In the genomic region with DNA sequence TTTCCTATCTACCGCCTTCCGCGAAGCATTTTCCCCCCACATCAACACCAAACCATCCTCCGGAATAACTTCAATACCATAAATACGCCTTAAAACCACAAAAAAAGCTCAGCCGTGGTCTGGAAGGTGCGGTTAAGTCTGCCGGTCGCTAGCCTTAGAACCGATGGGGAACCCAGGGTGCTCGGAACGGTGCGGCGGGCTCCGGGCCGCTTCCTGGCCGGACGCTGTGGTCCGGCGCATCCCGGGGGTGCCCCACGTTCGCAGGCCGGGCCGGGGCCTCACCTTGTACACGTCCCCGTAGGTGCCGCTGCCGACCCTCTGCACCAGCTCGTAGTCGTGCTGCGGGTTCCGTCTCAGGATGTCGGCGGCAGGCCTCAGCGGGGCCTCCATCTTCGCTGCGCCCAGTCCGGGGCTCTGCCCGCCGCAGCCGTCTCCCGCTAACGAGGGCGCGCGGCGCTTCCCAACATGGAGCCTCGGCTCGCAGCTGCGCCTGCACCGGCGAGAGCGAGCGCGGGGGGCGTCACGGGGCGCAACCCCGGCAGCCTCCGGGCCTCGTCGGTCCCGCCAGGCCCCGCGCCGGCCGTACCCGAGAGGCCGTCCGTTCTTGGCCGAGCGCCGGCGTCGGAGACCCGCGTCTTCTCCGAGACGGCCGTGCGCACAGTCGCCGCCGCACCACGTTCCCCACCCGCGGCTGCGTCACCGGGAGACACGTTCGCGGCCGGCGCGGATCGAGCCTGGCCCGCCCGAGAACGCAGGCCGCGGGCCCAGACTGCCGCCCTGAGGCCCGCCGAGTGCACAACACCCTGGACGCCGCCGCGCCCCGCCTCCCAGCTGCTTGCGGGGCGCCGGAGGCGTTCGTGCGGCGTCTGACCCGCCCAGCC, we compare ENCODE assay signal across 8 mouse cellular contexts. TPM values are rescaled to one million over a fixed set of nuclear protein-coding genes. Genes with fewer than 3 reads are reported as not detected.
A peak's percentile ranks its signal among the peaks of the same experiment; 100 is the strongest.
DNase-seq lines count a peak whose midpoint lies in the region; ATAC-seq and TF ChIP-seq lines count a peak whose summit lies in the region.

A gene (plus strand): TSS at position 244 of the 881 bp plus-strand sequence.
A gene (minus strand): TSS at position 830 of the 881 bp plus-strand sequence.

- peak within 1 kb of the TSS; percentile 94 for H3K4me3 ChIP-seq in intestine, postnatal 0 days (ENCODE audit: low read depth, low read length)
- peak within 1 kb of the TSS; percentile 90 for H3K4me3 ChIP-seq in midbrain, embryonic 10.5 days

- peak within 1 kb of the TSS; percentile 90 for H3K27ac ChIP-seq in intestine, postnatal 0 days (ENCODE audit: low read depth, low read length)
- peak within 1 kb of the TSS; percentile 97 for H3K27ac ChIP-seq in midbrain, embryonic 10.5 days (replicated peaks)

- H3K4me2 ChIP-seq in intestine, postnatal 0 days (replicated peaks; ENCODE audit: low read depth) = peak within 1 kb of the TSS; percentile 89

- DNase-seq in adrenal gland, postnatal 10 days = peak; percentile 94
- peak; percentile 88 for DNase-seq in embryo, embryonic 9.5 days (ENCODE audit: extremely low spot score)
- DNase-seq in gastrocnemius, postnatal 4 days (ENCODE audit: low spot score in 2 of 2) = peak; percentile 89 to 90
- DNase-seq in left cerebral cortex, postnatal 36 days (ENCODE audit: low spot score in 2 of 2) = peak; percentile 90 to 93
- peak; percentile 90 for DNase-seq in midbrain, embryonic 10.5 days (ENCODE audit: low spot score)
- peak; percentile 81 to 84 for DNase-seq in right cerebral cortex, postnatal 36 days (ENCODE audit: low spot score in 2 of 2)
- peak; percentile 89 to 91 for DNase-seq in urinary bladder, postnatal 4 days (ENCODE audit: low spot score in 2 of 2)

- H3K27me3 ChIP-seq in intestine, postnatal 0 days (replicated peaks; ENCODE audit: control insufficient read depth, insufficient read depth, low read length) = no peaks in the 10 kb centered on the region
- peaks cover 5% of the 10 kb centered on the region; the same call in 1 of the 2 replicates for H3K27me3 ChIP-seq in midbrain, embryonic 10.5 days (ENCODE audit: low read depth, poor library complexity, severe bottlenecking)

- no peaks in the 10 kb centered on the region for H3K9me3 ChIP-seq in intestine, postnatal 0 days (ENCODE audit: control insufficient read depth)
- no peaks in the 10 kb centered on the region for H3K9me3 ChIP-seq in midbrain, embryonic 10.5 days (replicated peaks)

- peak; percentile 95 for ATAC-seq in intestine, postnatal 0 days

- intact Hi-C loops in left cerebral cortex, postnatal 36 days (cut with DNase I) = loop anchor here (2.0 to 5.0 kb wide), 4 partner anchors 40 to 160 kb away; no protein-coding TSS in a partner anchor

- peak within 1 kb of the TSS; percentile 95 for H3K9ac ChIP-seq in intestine, postnatal 0 days (ENCODE audit: low read depth, low read length)

- peaks cover 12% of the 10 kb centered on the region; the same call in 1 of the 2 replicates for H3K4me1 ChIP-seq in intestine, postnatal 0 days (replicated peaks; ENCODE audit: control insufficient read depth, insufficient read depth, low read length)
- peaks cover 40% of the 10 kb centered on the region for H3K4me1 ChIP-seq in midbrain, embryonic 10.5 days

- peak; percentile 93 for TF ChIP-seq CTCF in intestine, postnatal 0 days (IDR thresholded peaks at IDR 0.05; ENCODE audit: low read depth)

- H3K36me3 ChIP-seq in intestine, postnatal 0 days (ENCODE audit: control insufficient read depth, insufficient read depth) = no peaks in the 10 kb centered on the region
- H3K36me3 ChIP-seq in midbrain, embryonic 10.5 days = no peaks in the 10 kb centered on the region

- WGBS in intestine, postnatal 0 days = under 1% methylated on average over 109 of the region's 118 CpGs
- under 1% methylated on average over 118 of the region's 118 CpGs for WGBS in midbrain, embryonic 10.5 days

RNA-seq across cellular contexts. Expression of the first gene that starts in this region (rescaled TPM):
- total RNA-seq in adrenal gland, postnatal 10 days (2021) = 10 to 100 TPM in 1 of 2 experiments, 1 to 10 TPM in 1; 8.8 to 14.3 TPM
- 1 to 10 TPM; 5.6 to 6.2 TPM for total RNA-seq in gastrocnemius, postnatal 4 days (2021)
- 5.0 and 5.6 TPM in 2 replicates for polyA plus RNA-seq in intestine, postnatal 0 days (2015; fragmentation: Nextera tagmentation; extraction: Ambion mirVana)
- 100 to 1,000 TPM; 223 to 259 TPM for total RNA-seq in left cerebral cortex, postnatal 36 days (2021)
- 22.1 and 35.0 TPM in 2 replicates for polyA plus RNA-seq in midbrain, embryonic 10.5 days (2016; fragmentation: Nextera tagmentation; extraction: Ambion mirVana)

RNA-seq across cellular contexts. Expression of the second gene that starts in this region (rescaled TPM):
- 10 to 100 TPM; 31.3 to 39.8 TPM for total RNA-seq in adrenal gland, postnatal 10 days (2021)
- total RNA-seq in gastrocnemius, postnatal 4 days (2021) = 10 to 100 TPM; 33.7 to 40.4 TPM
- polyA plus RNA-seq in intestine, postnatal 0 days (2015; fragmentation: Nextera tagmentation; extraction: Ambion mirVana) = 9.9 and 10.2 TPM in 2 replicates
- total RNA-seq in left cerebral cortex, postnatal 36 days (2021) = 10 to 100 TPM; 32.5 to 47.1 TPM
- polyA plus RNA-seq in midbrain, embryonic 10.5 days (2016; fragmentation: Nextera tagmentation; extraction: Ambion mirVana) = 22.1 and 23.5 TPM in 2 replicates

Comparison
In these comparisons a context has a peak if more than half of its experiments do, and no peak if none do; other contexts are left out.
1. Peak in every context shown above with its lines: DNase-seq, ATAC-seq, H3K4me3 ChIP-seq and H3K27ac ChIP-seq.
2. RNA of the first gene that starts in this region (total RNA-seq): 223 to 259 TPM in left cerebral cortex, postnatal 36 days; 8.8 to 14.3 TPM in adrenal gland, postnatal 10 days and 5.6 to 6.2 TPM in gastrocnemius, postnatal 4 days; every median in the first group is over 10 times any median in the second.